Mouse (Mus musculus) heart, adult 2 months (tissue): Measurements from ENCODE around the gene Ostn. TPM values are rescaled to one million over a fixed set of nuclear protein-coding genes. Genes with fewer than 3 reads are reported as not detected.

Experiments used
- DNase-seq, 2 experiments: peaks; one replicate each; pipeline ENCODE4 v3.0.0; 2021
- H3K27ac ChIP-seq: fragments of 200-600 bp; 2 replicates; pipeline ENCODE4 v1.8.1; 2022
- H3K27me3 ChIP-seq: fragments of 200-500 bp; 2 replicates; pipeline ENCODE4 v1.6.1; 2012; ENCODE audit warnings: mild to moderate bottlenecking, low read length, inconsistent platforms, mixed read lengths; ENCODE audit not compliant: control insufficient read depth, insufficient read depth
- H3K36me3 ChIP-seq: fragments of 200-500 bp; 2 replicates; pipeline ENCODE4 v1.6.1; 2012; ENCODE audit warnings: low read length, inconsistent platforms; ENCODE audit not compliant: control insufficient read depth, insufficient read depth
- H3K4me1 ChIP-seq: fragments of 200-500 bp; 2 replicates; pipeline ENCODE4 v1.6.1; 2011; ENCODE audit warnings: low read length; ENCODE audit not compliant: control insufficient read depth, insufficient read depth
- H3K4me3 ChIP-seq: fragments of 200-600 bp; 2 replicates; pipeline ENCODE4 v1.8.1; 2022
- H3K79me2 ChIP-seq: fragments of 200-500 bp; replicated peaks from 2 replicates; pipeline ENCODE4 v1.6.1; 2012; ENCODE audit warnings: mild to moderate bottlenecking, inconsistent platforms, low read length, moderate library complexity, mixed read lengths; ENCODE audit not compliant: control insufficient read depth, insufficient read depth
- H3K9ac ChIP-seq: fragments of 200-500 bp; 2 replicates; pipeline ENCODE4 v1.6.1; 2012; ENCODE audit warnings: low read depth, mild to moderate bottlenecking, control low read depth, inconsistent platforms, low read length, mixed read lengths
- CTCF ChIP-seq: fragments of 200-600 bp; IDR thresholded peaks from 2 replicates; pipeline ENCODE4 v1.8.1; 2022; ENCODE audit warnings: antibody characterized with exemption, mild to moderate bottlenecking, moderate library complexity
- EP300 ChIP-seq: fragments of 200-500 bp; IDR thresholded peaks from 2 replicates; pipeline ENCODE4 v1.6.1; 2011; ENCODE audit warnings: low read depth, low read length, control low read depth; ENCODE audit not compliant: insufficient read depth
- POLR2A ChIP-seq: fragments of 200-500 bp; IDR thresholded peaks from 2 replicates; pipeline ENCODE4 v1.6.1; 2011; ENCODE audit warnings: mild to moderate bottlenecking, low read depth, low read length, control low read depth; ENCODE audit not compliant: insufficient read depth
- WGBS: fragments of 180-500 bp; shearing (Covaris S2); methylation state at CpG from one replicate; pipeline ENCODE4 v1.1.7; 2018; 5-methylcytosine and 5-hydroxymethylcytosine counted together
- intact Hi-C: fragments of 180-260 bp; cut with DNase I; formaldehyde crosslinking; loops from one replicate; pipeline ENCODE4 v1.15.1; 2025
- polyA plus RNA-seq: library from polyadenylated mRNA; depleted of rRNA; stranded (reverse); fragments of >200 nt; gene quantifications from 2 replicates; pipeline ENCODE4 v1.2.3, GENCODE M21; 2012
- total RNA-seq, 2 experiments: library from RNA; stranded (reverse); gene quantifications; 2 replicates each; pipeline ENCODE4 v1.2.3; 2021

Gene Ostn
- total and polyA plus RNA-seq, 3 experiments: 0.08 TPM; not detected in 2

GRCm38 (mm10) chr16:27382217-27382616 lies 74.9 kb downstream of the Ostn start:
- H3K36me3 ChIP-seq: no peaks in the 10 kb centered on the region; the same call in 1 of the 2 replicates
- intact Hi-C loops: no loop called here
- DNase-seq: no peak
- no peaks in the 10 kb centered on the region for H3K27me3 ChIP-seq
- no peaks in the 10 kb centered on the region for H3K79me2 ChIP-seq
- no peak overlapping the region for H3K4me3 ChIP-seq
- H3K27ac ChIP-seq: no peak overlapping the region
- peaks cover 2% of the 10 kb centered on the region for H3K4me1 ChIP-seq
- 75% methylated on average over 4 of the region's 4 CpGs for WGBS
- H3K9ac ChIP-seq: no peak overlapping the region
- no peak for TF ChIP-seq EP300
- no peak for TF ChIP-seq POLR2A
- no peak for TF ChIP-seq CTCF

- H3K79me2 ChIP-seq: no peaks in the 10 kb centered on the region
- peak in 1 of 2 experiments; percentile 29 for DNase-seq
- H3K27ac ChIP-seq: 0 out of 2 replicates have a peak overlapping the region, but pooled peaks have one; percentile 13
- peaks cover 8% of the 10 kb centered on the region for H3K4me1 ChIP-seq
- 29% methylated on average over 4 of the region's 4 CpGs for WGBS
- no peak for TF ChIP-seq POLR2A
- intact Hi-C loops: no loop called here
- H3K9ac ChIP-seq: no peak overlapping the region
- peaks cover 3% of the 10 kb centered on the region for H3K36me3 ChIP-seq
- no peaks in the 10 kb centered on the region for H3K27me3 ChIP-seq
- no peak overlapping the region for H3K4me3 ChIP-seq
Observed at GRCm38 (mm10) chr16:27384893-27385603, 77.8 kb downstream of the Ostn start.

GRCm38 (mm10) chr16:27385649-27386048 lies 78.4 kb downstream of the Ostn start:
- Histone ChIP-seq H3K27ac (no peak overlapping the region), H3K4me3 (no peak overlapping the region), H3K4me1 (peaks cover 11% of the 10 kb centered on the region), H3K9ac (no peak overlapping the region), H3K79me2 (no peaks in the 10 kb centered on the region), H3K36me3 (peaks cover 9% of the 10 kb centered on the region), H3K27me3 (no peaks in the 10 kb centered on the region)
- 88% methylated on average over 1 of the region's 1 CpGs for WGBS
- TF ChIP-seq EP300 (no peak), CTCF (no peak), POLR2A (no peak)
- intact Hi-C loops: no loop called here
- no peak for DNase-seq

- H3K27me3 ChIP-seq: no peaks in the 10 kb centered on the region
- peaks cover 13% of the 10 kb centered on the region for H3K36me3 ChIP-seq
- no peaks in the 10 kb centered on the region for H3K79me2 ChIP-seq
- DNase-seq: no peak
- H3K4me3 ChIP-seq: no peak overlapping the region
- WGBS: 71% methylated on average over 4 of the region's 4 CpGs
- H3K27ac ChIP-seq: 0 out of 2 replicates have a peak overlapping the region, but pooled peaks have one; percentile 13
- TF ChIP-seq EP300 (no peak), POLR2A (no peak), CTCF (no peak)
- peaks cover 13% of the 10 kb centered on the region for H3K4me1 ChIP-seq
- H3K9ac ChIP-seq: no peak overlapping the region
- intact Hi-C loops: no loop called here
Observed at GRCm38 (mm10) chr16:27386850-27387407, 79.6 kb downstream of the Ostn start.

- Histone ChIP-seq H3K79me2 (no peaks in the 10 kb centered on the region), H3K27me3 (no peaks in the 10 kb centered on the region), H3K36me3 (peaks cover 16% of the 10 kb centered on the region), H3K4me3 (peak overlapping the region; percentile 80), H3K27ac (peak overlapping the region; percentile 92), H3K9ac (peak overlapping the region; percentile 46), H3K4me1 (peaks cover 13% of the 10 kb centered on the region)
- WGBS: 25% methylated on average over 12 of the region's 12 CpGs
- intact Hi-C loops: no loop called here
- DNase-seq: peak; percentile 20 to 29
- no peak for TF ChIP-seq EP300
- TF ChIP-seq CTCF: no peak
- no peak for TF ChIP-seq POLR2A
Observed at GRCm38 (mm10) chr16:27387634-27388611, 80.6 kb downstream of the Ostn start.
